Mouse (Mus musculus): ENCODE measurements around the gene 1700001O22Rik. TPM values are rescaled to one million over a fixed set of nuclear protein-coding genes. Genes with fewer than 3 reads are reported as not detected.
A peak's percentile ranks its signal among the peaks of the same experiment; 100 is the strongest.

Gene 1700001O22Rik
- polyA plus RNA-seq (2016; fragmentation: Nextera tagmentation; extraction: Ambion mirVana), result 2.4 and 3.1 TPM in 2 replicates

GRCm38 (mm10) chr2:30803604-30804003 lies at the start of gene 1700001O22Rik:
1700001O22Rik (minus strand) TSS chr2:30803661.
- Histone ChIP-seq H3K27me3 (replicated peaks; ENCODE audit: low read depth, poor library complexity, severe bottlenecking) (peaks cover 71% of the 10 kb centered on the region), H3K36me3 (replicated peaks) (no peaks in the 10 kb centered on the region), H3K9me3 (no peaks in the 10 kb centered on the region), H3K4me3 (no peak within 1 kb of the TSS), H3K4me1 (peaks cover 33% of the 10 kb centered on the region), H3K27ac (replicated peaks) (no peak within 1 kb of the TSS)
- WGBS, result 86% methylated on average over 3 of the region's 3 CpGs
- no peak for DNase-seq (ENCODE audit: low spot score)

- 28% methylated on average over 20 of the region's 20 CpGs for WGBS
- peaks cover 88% of the 10 kb centered on the region for H3K4me1 ChIP-seq
- peak; percentile 78 for DNase-seq (ENCODE audit: low spot score)
Measured at GRCm38 (mm10) chr2:30852771-30853313, 49.4 kb upstream of the 1700001O22Rik start.

GRCm38 (mm10) chr2:30850581-30850980 lies 47.1 kb upstream of the 1700001O22Rik start:
- H3K36me3 ChIP-seq (replicated peaks), result peaks cover 28% of the 10 kb centered on the region
- 30% methylated on average over 6 of the region's 6 CpGs for WGBS
- DNase-seq (ENCODE audit: low spot score), result no peak
- peak overlapping the region; percentile 4; the same call in 1 of the 2 replicates for H3K4me3 ChIP-seq
- peaks cover 88% of the 10 kb centered on the region for H3K4me1 ChIP-seq
- H3K27me3 ChIP-seq (replicated peaks; ENCODE audit: low read depth, poor library complexity, severe bottlenecking), result peaks cover 12% of the 10 kb centered on the region
- H3K27ac ChIP-seq (replicated peaks), result peak overlapping the region; percentile 52
- H3K9me3 ChIP-seq, result no peaks in the 10 kb centered on the region

More at GRCm38 (mm10) chr2:30852771-30853313, 49.4 kb upstream of the 1700001O22Rik start:
- Histone ChIP-seq H3K4me3 (peak overlapping the region; percentile 27), H3K9me3 (no peaks in the 10 kb centered on the region), H3K27ac (replicated peaks) (peak overlapping the region; percentile 82), H3K27me3 (replicated peaks; ENCODE audit: low read depth, poor library complexity, severe bottlenecking) (no peaks in the 10 kb centered on the region), H3K36me3 (replicated peaks) (peaks cover 33% of the 10 kb centered on the region)

GRCm38 (mm10) chr2:30848184-30848583 lies 44.7 kb upstream of the 1700001O22Rik start:
- peak overlapping the region; percentile 88 for H3K4me3 ChIP-seq
- WGBS, result 55% methylated on average over 8 of the region's 8 CpGs

GRCm38 (mm10) chr2:30846723-30847122 lies 43.3 kb upstream of the 1700001O22Rik start:
- 25% methylated on average over 6 of the region's 6 CpGs for WGBS
- no peak for DNase-seq (ENCODE audit: low spot score)
- H3K4me1 ChIP-seq, result peaks cover 83% of the 10 kb centered on the region
- no peaks in the 10 kb centered on the region for H3K9me3 ChIP-seq
- H3K27ac ChIP-seq (replicated peaks), result peak overlapping the region; percentile 96
- peaks cover 38% of the 10 kb centered on the region for H3K27me3 ChIP-seq (replicated peaks; ENCODE audit: low read depth, poor library complexity, severe bottlenecking)
- peak overlapping the region; percentile 88 for H3K4me3 ChIP-seq
- peaks cover 19% of the 10 kb centered on the region for H3K36me3 ChIP-seq (replicated peaks)

More at GRCm38 (mm10) chr2:30848184-30848583, 44.7 kb upstream of the 1700001O22Rik start:
- Histone ChIP-seq H3K27ac (replicated peaks) (peak overlapping the region; percentile 57; the same call in 1 of the 2 replicates), H3K27me3 (replicated peaks; ENCODE audit: low read depth, poor library complexity, severe bottlenecking) (peaks cover 31% of the 10 kb centered on the region), H3K36me3 (replicated peaks) (peaks cover 19% of the 10 kb centered on the region), H3K4me1 (peaks cover 88% of the 10 kb centered on the region), H3K9me3 (no peaks in the 10 kb centered on the region)
- DNase-seq (ENCODE audit: low spot score), result no peak

GRCm38 (mm10) chr2:30846236-30846635 lies 42.8 kb upstream of the 1700001O22Rik start:
- Histone ChIP-seq H3K27ac (replicated peaks) (peak overlapping the region; percentile 96), H3K4me1 (peaks cover 78% of the 10 kb centered on the region)
- WGBS, result 43% methylated on average over 8 of the region's 8 CpGs

GRCm38 (mm10) chr2:30845152-30846070 lies 42.0 kb upstream of the 1700001O22Rik start:
- WGBS, result under 1% methylated on average over 80 of the region's 80 CpGs
- peak overlapping the region; percentile 96 for H3K27ac ChIP-seq (replicated peaks)

More at GRCm38 (mm10) chr2:30846236-30846635, 42.8 kb upstream of the 1700001O22Rik start:
- DNase-seq (ENCODE audit: low spot score), result no peak
- peaks cover 19% of the 10 kb centered on the region for H3K36me3 ChIP-seq (replicated peaks)
- peak overlapping the region; percentile 88 for H3K4me3 ChIP-seq
- H3K9me3 ChIP-seq, result no peaks in the 10 kb centered on the region
- H3K27me3 ChIP-seq (replicated peaks; ENCODE audit: low read depth, poor library complexity, severe bottlenecking), result peaks cover 38% of the 10 kb centered on the region

GRCm38 (mm10) chr2:30842615-30843014 lies 39.2 kb upstream of the 1700001O22Rik start:
- Histone ChIP-seq H3K9me3 (no peaks in the 10 kb centered on the region), H3K27ac (replicated peaks) (peak overlapping the region; percentile 41), H3K4me3 (no peak overlapping the region), H3K4me1 (peaks cover 56% of the 10 kb centered on the region), H3K27me3 (replicated peaks; ENCODE audit: low read depth, poor library complexity, severe bottlenecking) (peaks cover 38% of the 10 kb centered on the region), H3K36me3 (replicated peaks) (no peaks in the 10 kb centered on the region)
- DNase-seq (ENCODE audit: low spot score), result no peak
- 53% methylated on average over 10 of the region's 10 CpGs for WGBS

More at GRCm38 (mm10) chr2:30845152-30846070, 42.0 kb upstream of the 1700001O22Rik start:
- peaks cover 38% of the 10 kb centered on the region for H3K27me3 ChIP-seq (replicated peaks; ENCODE audit: low read depth, poor library complexity, severe bottlenecking)
- peak overlapping the region; percentile 88 for H3K4me3 ChIP-seq
- DNase-seq (ENCODE audit: low spot score), result peak; percentile 71
- peaks cover 70% of the 10 kb centered on the region for H3K4me1 ChIP-seq
- H3K36me3 ChIP-seq (replicated peaks), result peaks cover 15% of the 10 kb centered on the region
- no peaks in the 10 kb centered on the region for H3K9me3 ChIP-seq

GRCm38 (mm10) chr2:30836238-30836990 lies 33.0 kb upstream of the 1700001O22Rik start:
- H3K4me1 ChIP-seq, result peaks cover 66% of the 10 kb centered on the region

GRCm38 (mm10) chr2:30834373-30835022 lies 31.0 kb upstream of the 1700001O22Rik start, which contains the start of gene Prrx2:
Prrx2 (plus strand) TSS chr2:30834972.
- Histone ChIP-seq H3K4me3 (peak within 1 kb of the TSS; percentile 26; the same call in 1 of the 2 replicates), H3K9me3 (no peaks in the 10 kb centered on the region), H3K27ac (replicated peaks) (peak within 1 kb of the TSS; percentile 92), H3K4me1 (peaks cover 82% of the 10 kb centered on the region), H3K27me3 (replicated peaks; ENCODE audit: low read depth, poor library complexity, severe bottlenecking) (no peaks in the 10 kb centered on the region), H3K36me3 (replicated peaks) (no peaks in the 10 kb centered on the region)
- 34% methylated on average over 10 of the region's 10 CpGs for WGBS
- DNase-seq (ENCODE audit: low spot score), result peak; percentile 29

More at GRCm38 (mm10) chr2:30836238-30836990, 33.0 kb upstream of the 1700001O22Rik start:
- DNase-seq (ENCODE audit: low spot score), result peak; percentile 89
- 7% methylated on average over 21 of the region's 21 CpGs for WGBS
- Histone ChIP-seq H3K36me3 (replicated peaks) (no peaks in the 10 kb centered on the region), H3K27me3 (replicated peaks; ENCODE audit: low read depth, poor library complexity, severe bottlenecking) (no peaks in the 10 kb centered on the region), H3K9me3 (no peaks in the 10 kb centered on the region), H3K4me3 (peak overlapping the region; percentile 37), H3K27ac (replicated peaks) (peak overlapping the region; percentile 92)

GRCm38 (mm10) chr2:30833644-30834043 lies 30.2 kb upstream of the 1700001O22Rik start:
- Histone ChIP-seq H3K27ac (replicated peaks) (peak overlapping the region; percentile 92), H3K4me1 (peaks cover 89% of the 10 kb centered on the region), H3K27me3 (replicated peaks; ENCODE audit: low read depth, poor library complexity, severe bottlenecking) (no peaks in the 10 kb centered on the region), H3K36me3 (replicated peaks) (no peaks in the 10 kb centered on the region), H3K9me3 (no peaks in the 10 kb centered on the region), H3K4me3 (peak overlapping the region; percentile 33; the same call in 1 of the 2 replicates)
- peak; percentile 78 for DNase-seq (ENCODE audit: low spot score)
- WGBS, result 25% methylated on average over 5 of the region's 5 CpGs

Measured in embryonic facial prominence, embryonic 10.5 days (tissue).